Mouse (Mus musculus) small intestine, adult 2 months (tissue): ENCODE results near the gene Ing3. TPM values are rescaled to one million over a fixed set of nuclear protein-coding genes. Genes with fewer than 3 reads are reported as not detected.
A peak's percentile ranks its signal among the peaks of the same experiment; 100 is the strongest.

Experiments
- H3K27ac ChIP-seq: fragments of 200-500 bp; 2 replicates; pipeline ENCODE4 v1.5.1; 2012; ENCODE audit warnings: low read depth, low read length, control low read depth, inconsistent platforms; ENCODE audit not compliant: insufficient read depth
- H3K27me3 ChIP-seq: fragments of 200-500 bp; 2 replicates; pipeline ENCODE4 v1.6.1; 2012; ENCODE audit warnings: mild to moderate bottlenecking, moderate library complexity, low read length, inconsistent platforms; ENCODE audit not compliant: control insufficient read depth, insufficient read depth
- H3K36me3 ChIP-seq: fragments of 200-500 bp; 2 replicates; pipeline ENCODE4 v1.6.1; 2012; ENCODE audit warnings: mild to moderate bottlenecking, low read length, control low read depth, inconsistent platforms; ENCODE audit not compliant: control insufficient read depth, insufficient read depth
- H3K4me1 ChIP-seq: fragments of 200-500 bp; 2 replicates; pipeline ENCODE4 v1.6.1; 2012; ENCODE audit warnings: low read length, inconsistent platforms, mixed read lengths; ENCODE audit not compliant: control insufficient read depth, insufficient read depth, insufficient read length
- H3K4me3 ChIP-seq: fragments of 200-500 bp; 2 replicates; pipeline ENCODE4 v1.5.1; 2012; ENCODE audit warnings: low read depth, mild to moderate bottlenecking, control low read depth, inconsistent platforms, low read length, moderate library complexity
- CTCF ChIP-seq: fragments of 200-500 bp; IDR thresholded peaks from 2 replicates; pipeline ENCODE4 v1.5.1; 2012; ENCODE audit warnings: low read depth, mild to moderate bottlenecking, control low read depth, inconsistent platforms, low read length, moderate library complexity, mixed read lengths; ENCODE audit not compliant: insufficient replicate concordance, insufficient read length; ENCODE audit errors: extremely low read depth
- POLR2A ChIP-seq: fragments of 200-500 bp; IDR thresholded peaks from 2 replicates; pipeline ENCODE4 v1.6.1; 2012; ENCODE audit warnings: low read depth, mild to moderate bottlenecking, control low read depth, inconsistent platforms, low read length, moderate library complexity
- WGBS: fragments of 180-500 bp; shearing (Covaris S2); methylation state at CpG from one replicate; pipeline ENCODE4 v1.1.7; 2018; 5-methylcytosine and 5-hydroxymethylcytosine counted together
- polyA plus RNA-seq: library from polyadenylated mRNA; depleted of rRNA; stranded (reverse); fragments of >200 nt; gene quantifications from 2 replicates; pipeline ENCODE4 v1.2.3, GENCODE M21; 2012

The Ing3 gene
- polyA plus RNA-seq, 1 experiment, result 3.0 TPM

- H3K27ac ChIP-seq, result no peak overlapping the region
- H3K36me3 ChIP-seq, result peaks cover 13% of the 10 kb centered on the region
- 30% methylated on average over 2 of the region's 2 CpGs for WGBS
- no peaks in the 10 kb centered on the region for H3K27me3 ChIP-seq
- H3K4me3 ChIP-seq, result no peak overlapping the region
- H3K4me1 ChIP-seq, result peaks cover 4% of the 10 kb centered on the region; the same call in 1 of the 2 replicates
- TF ChIP-seq CTCF (no peak), POLR2A (no peak)
Observed at GRCm38 (mm10) chr6:21950676-21951075, 1.3 kb downstream of the Ing3 start.

- no peak for TF ChIP-seq CTCF
- no peak for TF ChIP-seq POLR2A
- Histone ChIP-seq H3K36me3 (peaks cover 19% of the 10 kb centered on the region), H3K4me1 (peaks cover 4% of the 10 kb centered on the region; the same call in 1 of the 2 replicates), H3K27ac (no peak overlapping the region), H3K27me3 (no peaks in the 10 kb centered on the region), H3K4me3 (no peak overlapping the region)
- WGBS, result 82% methylated on average over 4 of the region's 4 CpGs
Observed at GRCm38 (mm10) chr6:21955468-21955867, 6.1 kb downstream of the Ing3 start.

- no peak overlapping the region for H3K4me3 ChIP-seq
- H3K36me3 ChIP-seq, result peaks cover 15% of the 10 kb centered on the region
- H3K27ac ChIP-seq, result peak overlapping the region; percentile 42
- TF ChIP-seq POLR2A, result no peak
- no peak for TF ChIP-seq CTCF
- no peaks in the 10 kb centered on the region for H3K4me1 ChIP-seq
- no peaks in the 10 kb centered on the region for H3K27me3 ChIP-seq
- WGBS, result 77% methylated on average over 4 of the region's 4 CpGs
Observed at GRCm38 (mm10) chr6:21958922-21959321, 9.6 kb downstream of the Ing3 start.

- TF ChIP-seq POLR2A (no peak), CTCF (no peak)
Observed at GRCm38 (mm10) chr6:21959909-21960308, 10.5 kb downstream of the Ing3 start.

GRCm38 (mm10) chr6:21977532-21977931 lies 28.2 kb downstream of the Ing3 start:
- H3K27me3 ChIP-seq, result no peaks in the 10 kb centered on the region
- WGBS, result 88% methylated on average over 2 of the region's 2 CpGs
- H3K4me1 ChIP-seq, result no peaks in the 10 kb centered on the region
- peaks cover 15% of the 10 kb centered on the region for H3K36me3 ChIP-seq
- no peak overlapping the region for H3K4me3 ChIP-seq
- no peak for TF ChIP-seq POLR2A
- TF ChIP-seq CTCF, result no peak
- no peak overlapping the region for H3K27ac ChIP-seq

More at GRCm38 (mm10) chr6:21959909-21960308, 10.5 kb downstream of the Ing3 start:
- H3K36me3 ChIP-seq, result peaks cover 15% of the 10 kb centered on the region
- no peak overlapping the region for H3K27ac ChIP-seq
- H3K4me1 ChIP-seq, result no peaks in the 10 kb centered on the region
- no peak overlapping the region for H3K4me3 ChIP-seq
- H3K27me3 ChIP-seq, result no peaks in the 10 kb centered on the region
- 96% methylated on average over 5 of the region's 5 CpGs for WGBS

- TF ChIP-seq CTCF (no peak), POLR2A (no peak)
- Histone ChIP-seq H3K4me3 (no peak overlapping the region), H3K27me3 (no peaks in the 10 kb centered on the region), H3K4me1 (no peaks in the 10 kb centered on the region), H3K36me3 (no peaks in the 10 kb centered on the region), H3K27ac (no peak overlapping the region)
- 35% methylated on average over 1 of the region's 1 CpGs for whole genome bisulfite sequencing
Observed at GRCm38 (mm10) chr6:21981114-21981513, 31.7 kb downstream of the Ing3 start.

GRCm38 (mm10) chr6:21984990-21985731 lies 35.8 kb downstream of the Ing3 start:
- Histone ChIP-seq H3K27ac (peak overlapping the region; percentile 23; the same call in 1 of the 2 replicates), H3K4me3 (peak overlapping the region; percentile 66), H3K4me1 (0 out of 2 replicates have a peak, but pooled peaks cover 2% of the 10 kb centered on the region), H3K27me3 (0 out of 2 replicates have a peak, but pooled peaks cover 6% of the 10 kb centered on the region), H3K36me3 (no peaks in the 10 kb centered on the region)
- 3% methylated on average over 16 of the region's 16 CpGs for WGBS
- no peak for TF ChIP-seq POLR2A
- no peak for TF ChIP-seq CTCF
